Mouse (Mus musculus): Measurements from ENCODE around the gene Ets1.

GRCm38 (mm10) chr9:32722205-32722604 is 86.2 kb downstream of the Ets1 start:
- TF ChIP-seq POLR2A (IDR thresholded peaks at IDR 0.05; ENCODE audit: control insufficient read depth, low read depth, low read length) = no peak
- TF ChIP-seq CTCF (IDR thresholded peaks at IDR 0.05; ENCODE audit: control insufficient read depth, insufficient read depth, insufficient replicate concordance, low read depth, low read length) = no peak

All from testis, adult 2 months (tissue).